Mouse (Mus musculus): Measurements from ENCODE around the gene Mylpf.

Gene Mylpf

DNA sequence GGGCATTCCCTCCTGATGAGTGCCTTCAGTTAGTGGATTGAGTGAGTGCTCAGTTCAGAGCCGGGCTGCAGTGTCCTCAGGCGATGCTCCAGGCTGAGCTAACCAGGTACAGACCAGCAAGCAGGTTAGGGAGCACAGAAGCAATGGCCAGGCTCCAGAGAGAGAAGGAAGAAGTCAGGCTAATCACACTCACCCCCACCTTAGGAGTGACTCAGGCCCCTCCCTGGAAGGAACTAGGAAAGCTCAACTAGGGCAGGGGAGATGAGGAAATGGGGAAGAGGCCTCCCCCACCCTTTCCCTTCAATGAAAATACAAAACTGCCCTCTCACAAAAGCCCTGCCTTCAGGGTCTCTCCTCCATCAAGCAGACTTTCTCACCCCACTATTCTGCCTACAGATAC lies 2.1 kb upstream of the Mylpf start:
- no peak for DNase-seq (ENCODE audit: inconsistent ontology term)

DNA sequence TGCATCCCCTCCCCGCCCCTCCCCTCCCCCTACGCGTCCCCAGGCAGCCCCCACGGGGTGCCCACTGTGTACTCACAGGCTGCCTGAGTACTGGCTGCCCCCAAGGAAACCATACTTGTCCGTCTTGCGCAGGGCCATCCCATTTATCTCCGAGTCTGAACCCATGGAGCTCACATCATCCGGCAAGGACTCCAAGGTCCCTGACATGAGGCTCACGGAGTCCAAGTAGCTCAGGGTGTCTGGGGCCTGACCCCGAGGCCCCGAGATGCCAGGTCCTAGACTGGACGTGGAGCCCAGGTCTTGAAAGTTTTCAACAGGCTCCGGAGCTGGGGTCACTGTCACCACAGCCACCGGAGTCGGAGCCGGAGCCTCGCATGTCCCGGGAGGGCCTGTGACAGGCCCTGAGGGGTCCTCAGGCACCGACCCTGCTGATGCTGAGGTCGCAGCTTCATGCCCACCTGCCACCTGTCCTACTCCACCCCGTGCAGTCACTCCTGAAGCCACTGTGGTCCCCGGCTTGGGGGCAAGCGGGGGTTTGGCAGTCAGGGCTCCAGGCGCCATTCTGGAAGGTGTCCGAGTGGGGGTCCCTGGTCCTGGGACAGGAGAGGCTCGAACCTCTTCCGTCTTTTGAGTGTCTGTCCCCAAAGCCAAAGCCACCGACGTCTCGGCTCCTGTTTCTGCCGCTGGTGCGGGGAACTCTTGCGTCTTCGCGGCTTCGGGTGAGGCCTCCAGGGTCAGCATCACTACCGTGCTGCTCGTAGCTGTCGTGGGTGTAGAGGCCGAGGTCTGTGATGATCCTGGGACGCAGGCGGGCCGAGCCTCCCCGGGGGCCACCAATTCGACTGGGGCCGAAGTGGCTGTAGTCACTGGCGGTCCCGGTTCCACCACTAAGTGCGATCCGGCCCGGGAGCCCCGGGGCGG lies 1.1 kb upstream of the Mylpf start:
- DNase-seq (ENCODE audit: inconsistent ontology term), result no peak

GRCm38 (mm10) chr7:127208295-127208552 lies 466 bp upstream of the Mylpf start, which contains the start of gene Tbc1d10b:
TSS of gene Tbc1d10b (minus strand) at chr7:127208468.
- no peak for DNase-seq (ENCODE audit: inconsistent ontology term)

DNA sequence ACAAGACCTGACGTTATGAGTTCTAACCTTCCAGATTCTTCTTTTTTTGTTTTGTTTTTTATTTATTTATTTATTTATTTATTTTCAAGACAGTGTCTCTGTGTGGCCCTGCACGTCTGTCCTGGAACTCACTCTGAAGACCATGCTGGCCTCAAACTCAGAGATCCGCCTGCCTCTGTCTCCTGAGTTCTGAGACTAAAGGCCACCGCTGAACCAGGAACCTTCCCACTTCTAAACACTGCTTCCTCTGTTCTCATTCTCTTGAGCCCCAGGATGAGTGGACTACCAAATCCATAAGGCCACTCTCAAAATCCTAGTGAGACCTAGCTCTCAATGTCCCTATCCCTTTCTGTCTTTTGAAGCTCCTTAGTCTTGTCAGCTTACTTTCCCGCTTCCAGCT lies 1.2 kb downstream of the Mylpf start:
- no peak for DNase-seq (ENCODE audit: inconsistent ontology term)

GRCm38 (mm10) chr7:127210266-127210665 lies 1.6 kb downstream of the Mylpf start:
- no peak for DNase-seq (ENCODE audit: inconsistent ontology term)

DNA sequence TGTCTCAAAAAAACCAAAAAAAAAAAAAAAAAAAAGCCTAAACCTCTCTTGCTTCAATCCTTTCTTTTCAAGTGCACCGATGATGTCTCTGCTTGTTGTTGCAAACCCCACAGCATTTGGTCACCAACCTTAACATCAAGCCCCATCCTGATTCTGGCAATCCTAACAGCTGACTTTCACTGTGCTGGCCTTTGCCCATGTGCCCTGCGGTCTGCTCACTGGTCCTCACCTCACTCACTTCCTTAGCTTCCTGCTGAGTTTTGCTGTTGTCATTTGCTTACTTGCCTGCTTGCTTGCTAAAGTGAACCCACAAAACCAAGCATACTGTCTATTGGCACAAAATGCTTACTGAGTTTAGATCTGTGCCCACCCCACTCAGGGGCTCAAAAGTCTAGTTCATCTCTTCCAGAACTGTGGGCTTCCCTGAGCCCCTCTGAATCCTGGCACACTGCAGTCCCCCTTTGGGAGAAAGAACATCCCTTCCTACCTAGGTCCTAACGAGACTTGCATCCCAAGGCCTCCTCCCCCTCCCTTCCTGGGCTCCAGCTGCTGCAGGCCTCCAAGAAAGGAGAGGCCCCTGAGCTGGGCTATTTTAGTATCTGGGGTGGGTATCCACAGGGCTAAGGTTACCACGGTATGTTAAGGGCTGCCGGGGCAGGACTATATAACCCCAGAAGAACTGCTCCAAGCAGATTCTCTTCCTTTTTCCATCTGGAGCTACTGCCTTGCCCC lies 2.5 kb downstream of the Mylpf start:
- no peak for DNase-seq (ENCODE audit: inconsistent ontology term)

DNA sequence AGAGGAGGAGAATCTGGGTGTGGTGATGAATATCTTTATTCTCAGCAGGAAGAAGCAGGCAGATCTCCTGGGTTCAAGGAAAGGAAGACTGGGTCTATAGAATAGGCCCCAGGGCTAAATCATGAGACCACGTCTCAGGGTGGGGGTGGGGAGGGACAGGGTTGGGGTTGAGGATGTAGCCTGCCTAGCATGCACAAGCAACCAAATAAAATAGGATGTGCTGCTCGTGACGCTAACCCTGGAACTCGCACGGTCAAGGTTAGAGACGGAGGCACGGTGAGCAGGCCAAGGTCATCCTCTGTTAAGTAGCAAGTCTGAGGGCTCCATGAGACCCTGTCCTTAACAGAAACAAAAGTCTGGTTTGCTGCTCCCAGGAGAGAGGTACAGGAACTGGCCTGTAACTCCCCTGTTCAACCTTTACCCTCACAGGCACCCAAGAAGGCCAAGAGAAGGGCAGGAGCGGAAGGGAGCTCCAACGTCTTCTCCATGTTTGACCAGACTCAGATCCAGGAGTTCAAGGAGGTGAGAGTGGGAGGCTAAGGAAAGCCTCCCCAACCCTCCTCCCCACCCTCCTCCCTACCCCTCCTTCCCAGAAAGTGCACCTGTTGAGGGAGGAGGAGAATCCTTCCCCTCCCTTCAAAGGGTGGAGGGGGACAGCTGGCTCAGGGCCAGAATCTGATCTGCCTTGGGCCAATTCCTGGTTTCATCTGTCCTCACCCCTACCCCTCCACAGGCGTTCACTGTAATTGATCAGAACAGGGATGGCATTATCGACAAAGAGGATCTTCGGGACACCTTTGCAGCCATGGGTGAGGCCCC lies 4.0 kb downstream of the Mylpf start:
- DNase-seq (ENCODE audit: inconsistent ontology term), result no peak

DNA sequence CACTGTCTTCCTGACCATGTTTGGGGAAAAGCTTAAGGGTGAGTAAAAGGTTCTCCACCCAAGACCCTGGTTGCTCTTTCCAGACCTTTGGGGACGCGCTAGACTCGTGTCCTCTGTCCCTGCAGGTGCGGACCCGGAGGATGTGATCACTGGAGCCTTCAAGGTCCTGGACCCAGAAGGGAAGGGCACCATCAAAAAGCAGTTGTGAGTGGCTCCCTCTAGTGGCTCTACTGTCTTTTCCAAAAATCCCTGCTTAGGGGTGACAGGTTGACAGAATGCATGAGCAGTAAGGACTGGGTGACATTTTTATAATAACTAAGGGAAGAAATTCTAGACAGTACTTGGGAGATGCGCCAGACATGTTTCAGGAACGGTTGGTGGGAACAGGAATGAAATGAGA lies 4.8 kb downstream of the Mylpf start:
- no peak for DNase-seq (ENCODE audit: inconsistent ontology term)

GRCm38 (mm10) chr7:127213930-127214329 lies 5.2 kb downstream of the Mylpf start:
- no peak for DNase-seq (ENCODE audit: inconsistent ontology term)

DNA sequence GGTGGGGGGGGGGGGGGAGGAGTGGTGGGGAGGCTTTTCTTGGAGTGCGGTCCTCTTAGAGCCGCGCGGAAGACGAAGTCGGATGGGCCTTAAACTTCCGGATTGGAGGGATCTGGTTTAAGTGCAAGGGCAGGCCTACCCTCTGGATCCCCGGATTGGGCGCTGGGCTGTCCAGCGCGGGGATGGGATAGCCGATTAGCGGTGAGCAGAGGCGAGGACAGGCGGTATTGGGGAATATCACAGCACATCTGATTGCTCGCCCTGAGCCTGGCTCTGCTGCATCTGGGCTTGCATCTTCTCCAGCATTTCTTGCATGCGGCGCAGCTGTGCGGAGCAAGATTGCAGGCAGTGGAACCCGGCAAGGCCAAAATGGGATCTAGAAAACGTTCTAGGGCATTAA lies 5.8 kb downstream of the Mylpf start:
- no peak for DNase-seq (ENCODE audit: inconsistent ontology term)

DNA sequence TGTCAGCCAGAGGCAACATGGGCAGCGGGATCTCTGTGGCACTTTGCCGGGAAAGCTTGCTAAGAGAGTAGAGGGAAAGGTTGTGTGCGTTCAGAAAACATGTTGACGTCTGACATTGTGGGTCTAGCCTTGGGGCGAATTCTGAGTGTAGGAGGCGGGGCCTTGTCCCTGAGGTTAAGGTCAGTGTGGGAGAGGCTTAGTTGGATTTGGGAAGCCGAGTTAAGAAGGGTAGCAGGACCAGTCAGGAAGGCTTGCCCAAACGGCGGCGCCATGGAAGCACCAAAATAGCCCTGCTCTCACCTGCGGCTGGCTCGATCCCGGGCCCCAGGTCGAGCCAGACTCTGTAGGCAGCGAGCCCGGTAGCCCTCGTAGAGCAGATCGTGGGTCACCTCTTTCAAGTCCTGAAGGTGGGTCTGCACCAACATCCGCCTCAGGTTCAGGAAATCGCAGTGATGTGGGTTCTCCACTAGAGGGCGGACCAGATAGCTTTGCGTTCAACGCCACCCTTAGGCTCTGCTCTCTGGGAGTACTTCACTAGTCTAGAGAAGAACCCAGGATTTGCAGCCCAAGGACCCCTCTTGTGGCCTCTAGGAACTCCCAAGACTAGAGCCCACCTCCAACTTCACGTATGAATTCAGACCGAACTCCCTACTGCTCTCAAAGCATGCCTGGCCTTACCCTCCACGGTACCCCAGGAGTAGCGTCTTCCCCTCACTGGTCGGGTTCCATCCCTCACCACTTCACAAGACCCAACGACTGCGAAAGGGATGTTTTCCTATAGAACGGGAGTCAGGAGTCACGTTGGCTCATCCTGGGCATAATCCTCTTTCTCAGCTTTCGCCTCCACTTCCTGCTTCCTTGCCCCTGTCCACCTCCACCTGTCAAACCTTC lies 6.5 kb downstream of the Mylpf start:
- peak; percentile 44 for DNase-seq (ENCODE audit: inconsistent ontology term)

GRCm38 (mm10) chr7:127216307-127216706 lies 7.6 kb downstream of the Mylpf start:
- DNase-seq (ENCODE audit: inconsistent ontology term), result no peak

- no peak for DNase-seq (ENCODE audit: inconsistent ontology term)
Measured at GRCm38 (mm10) chr7:127217475-127217874, 8.8 kb downstream of the Mylpf start.

DNA sequence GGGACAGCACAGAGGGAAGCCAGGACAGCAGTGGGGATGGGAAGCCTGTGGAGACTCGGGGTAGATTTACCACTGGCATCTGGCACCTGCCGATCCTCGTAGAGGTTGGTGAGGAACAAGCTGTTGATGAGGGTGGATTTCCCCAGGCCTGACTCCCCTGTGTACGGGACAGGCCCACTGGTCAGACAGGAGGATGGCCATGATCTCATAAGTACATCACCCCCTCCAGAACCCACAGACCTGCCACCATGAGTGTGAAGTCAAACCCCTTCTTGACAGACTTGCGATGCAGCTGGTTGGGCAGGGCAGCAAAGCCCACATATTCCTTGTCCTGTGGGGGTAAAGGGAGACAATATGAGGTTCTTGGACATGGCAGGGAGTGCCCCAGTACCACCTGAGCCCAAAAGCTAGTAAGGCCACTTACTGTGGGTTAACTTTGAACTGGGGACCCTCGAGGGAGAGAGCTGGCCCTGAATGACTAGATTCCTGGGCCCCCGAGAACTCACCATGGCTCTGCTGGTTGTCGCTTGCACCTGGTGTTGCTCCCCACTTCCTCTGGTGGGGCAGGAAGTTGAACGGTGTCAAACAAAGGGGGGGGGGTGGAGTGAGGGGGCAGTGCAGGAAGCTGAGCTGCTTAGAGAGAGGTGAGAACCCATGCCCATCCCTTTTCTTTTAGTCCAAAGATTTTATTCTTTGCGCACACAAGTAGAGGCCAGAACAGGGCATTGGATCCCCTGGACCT lies 9.4 kb downstream of the Mylpf start:
- DNase-seq (ENCODE audit: inconsistent ontology term), result no peak

DNA sequence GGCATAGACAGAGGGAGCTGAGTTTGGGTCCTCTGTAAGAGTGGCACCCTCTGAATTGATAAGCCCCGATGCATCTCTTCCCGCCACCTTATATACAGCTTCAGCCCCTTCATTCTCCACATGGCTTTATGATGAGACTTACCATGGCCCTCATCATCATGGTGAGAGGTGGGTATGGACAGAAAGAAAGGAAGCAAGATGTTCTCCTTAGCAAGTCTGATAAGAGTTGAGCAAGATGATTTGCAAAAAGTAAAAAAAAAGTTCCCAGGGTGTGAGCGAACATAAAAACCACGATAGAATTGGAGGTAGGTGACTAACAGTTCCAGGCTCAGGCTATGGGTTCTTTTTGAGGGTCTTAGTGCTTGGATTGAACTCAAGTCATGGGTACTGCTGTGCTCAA lies 10.0 kb downstream of the Mylpf start:
- no peak for DNase-seq (ENCODE audit: inconsistent ontology term)

DNA sequence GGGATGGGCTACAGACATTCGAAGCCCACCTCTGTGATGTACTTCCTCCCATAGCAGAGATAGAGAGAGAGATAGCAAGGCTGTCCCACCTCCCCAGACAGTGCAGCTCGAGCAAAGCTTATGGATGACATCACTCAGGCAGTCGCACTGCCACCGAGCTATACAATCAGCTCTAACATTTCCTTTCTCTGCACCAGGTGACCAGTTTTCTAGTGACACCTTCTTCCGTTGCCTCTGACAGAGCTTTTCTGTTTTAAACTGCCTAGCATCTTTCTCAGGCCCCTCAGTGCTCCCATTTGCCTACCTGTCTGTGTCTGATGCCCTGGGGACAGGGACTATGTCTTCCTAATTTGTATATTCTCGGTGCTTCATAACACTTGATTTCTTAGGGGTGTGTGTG lies 11.8 kb downstream of the Mylpf start:
- DNase-seq (ENCODE audit: inconsistent ontology term), result no peak

GRCm38 (mm10) chr7:127223106-127223505 lies 14.4 kb downstream of the Mylpf start:
- no peak for DNase-seq (ENCODE audit: inconsistent ontology term)

DNA sequence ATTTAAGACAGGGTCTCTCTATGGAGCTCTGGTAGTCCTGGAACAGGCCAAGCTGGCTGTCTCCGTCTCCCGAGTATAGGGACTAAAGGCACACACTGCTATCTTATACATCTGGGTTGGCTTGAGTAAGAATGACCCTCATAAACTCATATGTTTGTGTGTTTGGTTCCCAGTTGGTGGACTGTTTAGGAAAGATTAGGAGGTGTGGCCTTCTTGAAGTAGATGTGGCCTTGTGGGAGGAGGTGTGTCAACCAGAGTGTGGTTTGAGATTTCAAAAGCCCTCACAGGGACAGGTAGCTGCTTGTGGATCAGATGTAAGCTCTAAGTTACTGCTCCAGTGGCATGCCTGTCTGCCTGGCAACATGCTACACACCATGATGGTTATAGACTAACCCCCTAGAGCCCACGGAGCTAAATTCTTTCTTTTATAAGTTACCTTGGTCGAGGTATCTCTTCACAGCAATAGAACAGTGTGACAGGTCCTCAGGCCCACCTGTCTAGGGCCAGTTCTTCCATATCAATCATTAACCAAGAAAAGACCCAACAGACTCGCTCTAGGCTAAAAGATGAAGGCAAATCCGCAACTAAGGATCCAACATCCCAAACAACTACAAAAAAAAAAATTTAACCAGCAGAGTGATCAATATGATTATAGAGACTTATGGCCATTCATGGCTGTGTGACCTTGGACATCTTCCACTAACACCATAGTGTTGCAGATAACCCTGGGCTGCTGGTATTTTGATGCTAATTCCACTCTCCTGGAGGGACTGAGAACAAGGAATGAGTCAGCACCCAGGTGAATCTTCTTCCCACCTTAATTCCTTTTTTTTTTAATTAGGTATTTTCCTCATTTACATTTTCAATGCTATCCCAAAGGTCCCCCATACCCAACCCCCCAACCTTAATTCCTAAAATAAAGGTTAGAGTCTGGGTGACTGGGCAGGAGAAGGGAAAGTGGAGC lies 15.1 kb downstream of the Mylpf start:
- DNase-seq (ENCODE audit: inconsistent ontology term), result no peak

DNA sequence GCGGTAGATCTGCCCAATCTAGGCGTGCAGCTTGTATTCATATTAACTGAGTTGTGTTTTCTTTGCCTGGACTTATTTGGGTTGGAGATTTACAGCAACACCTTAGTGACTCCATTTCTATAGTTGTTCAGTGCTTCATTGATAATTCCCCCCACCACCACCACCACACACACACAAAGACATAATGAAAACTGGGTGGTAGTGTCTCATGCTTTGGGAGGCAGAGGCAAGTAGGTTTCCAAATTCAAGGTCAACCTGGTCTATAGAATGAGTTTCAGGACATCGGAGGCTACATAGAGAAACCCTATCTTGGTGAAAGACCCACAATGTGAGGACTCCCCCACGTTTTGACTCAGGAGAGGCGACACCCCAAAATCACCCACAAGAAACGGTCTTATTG lies 15.9 kb downstream of the Mylpf start:
- DNase-seq (ENCODE audit: inconsistent ontology term), result no peak

Measured in Muller cell, postnatal 12 days (primary cell).